Mouse (Mus musculus) embryo, embryonic 9.5 days (tissue): ENCODE data around the gene Tgm5.
"Not testable (repeated sequence)": the region's sequence is repeated elsewhere in the genome, so short reads cannot be mapped to it uniquely, and the experiment has no call there.

ENCODE experiments used
- DNase-seq: peaks from one replicate; pipeline ENCODE4 v3.0.0-alpha.2; 2017; ENCODE audit errors: extremely low spot score

Tgm5 gene

GRCm38 (mm10) chr2:121041098-121041497 lies 44.5 kb downstream of the Tgm5 start:
- DNase-seq: no peak

- DNase-seq: no peak
These were observed 46.3 kb downstream of the Tgm5 start for GRCm38 (mm10) chr2:121039382-121039781.

GRCm38 (mm10) chr2:121038851-121039250 lies 46.8 kb downstream of the Tgm5 start:
- DNase-seq: not testable (repeated sequence)

GRCm38 (mm10) chr2:121036733-121037341 lies 48.8 kb downstream of the Tgm5 start, which contains the start of gene Epb42:
Gene Epb42, minus strand, starts transcription at chr2:121037072.
- DNase-seq: no peak

GRCm38 (mm10) chr2:121022918-121023317 lies 62.7 kb downstream of the Tgm5 start:
- no peak for DNase-seq

- no peak for DNase-seq
These were observed 68.5 kb downstream of the Tgm5 start for GRCm38 (mm10) chr2:121017151-121017550.

- DNase-seq: no peak
These were observed 69.4 kb downstream of the Tgm5 start for GRCm38 (mm10) chr2:121016226-121016625.

GRCm38 (mm10) chr2:121015507-121015906 lies 70.1 kb downstream of the Tgm5 start:
- DNase-seq: no peak

- no peak for DNase-seq
These were observed 73.0 kb downstream of the Tgm5 start for GRCm38 (mm10) chr2:121012676-121013075.

GRCm38 (mm10) chr2:121009071-121009677 lies 76.5 kb downstream of the Tgm5 start:
- DNase-seq: no peak

GRCm38 (mm10) chr2:121008664-121009007 lies 77.0 kb downstream of the Tgm5 start:
- no peak for DNase-seq

GRCm38 (mm10) chr2:121007925-121008663 lies 77.5 kb downstream of the Tgm5 start, which contains the start of gene Ccndbp1:
Gene Ccndbp1, plus strand, starts transcription at chr2:121008403.
- DNase-seq: peak; percentile 92

- no peak for DNase-seq
These were observed 78.7 kb downstream of the Tgm5 start for GRCm38 (mm10) chr2:121006986-121007385.

GRCm38 (mm10) chr2:121004018-121004811 lies 81.4 kb downstream of the Tgm5 start:
- DNase-seq: no peak

- no peak for DNase-seq
These were observed 82.1 kb downstream of the Tgm5 start for GRCm38 (mm10) chr2:121003586-121003985.

GRCm38 (mm10) chr2:120998863-120999262 lies 86.8 kb downstream of the Tgm5 start:
- DNase-seq: no peak

- not testable (repeated sequence) for DNase-seq
These were observed 89.0 kb downstream of the Tgm5 start for GRCm38 (mm10) chr2:120996607-120997006.
